Mouse (Mus musculus): ENCODE results near the gene Cdh11. TPM values are rescaled to one million over a fixed set of nuclear protein-coding genes. Genes with fewer than 3 reads are reported as not detected.

The Cdh11 gene
- total and polyA plus RNA-seq, 3 experiments = 0.13 to 0.17 TPM; not detected in 1

GRCm38 (mm10) chr8:102715956-102716355, 69.5 kb downstream of the Cdh11 start:
- no peaks in the 10 kb centered on the region for H3K79me2 ChIP-seq (replicated peaks; ENCODE audit: control insufficient read depth, extremely low read depth, insufficient read depth, poor library complexity, severe bottlenecking)
- TF ChIP-seq HCFC1 (IDR thresholded peaks at IDR 0.05; ENCODE audit: low read depth, low read length) (no peak), ZC3H11A (IDR thresholded peaks at IDR 0.05; ENCODE audit: low read depth, low read length) (no peak), BHLHE40 (IDR thresholded peaks at IDR 0.05; ENCODE audit: low read depth, low read length) (no peak), SMC3 (IDR thresholded peaks at IDR 0.05; ENCODE audit: low read depth, low read length) (no peak), ZNF384 (IDR thresholded peaks at IDR 0.05; ENCODE audit: low read depth, low read length) (no peak), E2F4 (IDR thresholded peaks at IDR 0.05; ENCODE audit: insufficient replicate concordance, low read depth, low read length) (no peak)
- no peaks in the 10 kb centered on the region for H3K36me3 ChIP-seq (replicated peaks in 1 of 2; ENCODE audit: control insufficient read depth in 1 of 2, insufficient read depth in 1 of 2, low read length in 1 of 2)
- no peak for DNase-seq (ENCODE audit: extremely low read depth)
- H3K4me2 ChIP-seq (ENCODE audit: insufficient read depth, low read depth, poor library complexity, severe bottlenecking) = no peak overlapping the region
- H3K9ac ChIP-seq (ENCODE audit: insufficient read depth, low read depth) = no peak overlapping the region
- peaks cover 52% of the 10 kb centered on the region for H3K9me3 ChIP-seq (replicated peaks; ENCODE audit: low read length)
- dilution Hi-C loops (cut with MboI; ENCODE audit: extremely low pct_ligation_motif_present, extremely low pct_unique_long_range_greater_than_20kb, low sequenced_read_pairs) = no loop called here
- in situ Hi-C loops (cut with MboI; ENCODE audit: low pct_ligation_motif_present, low pct_unique_long_range_greater_than_20kb, low sequenced_read_pairs) = no loop called here
- no peak overlapping the region for H3K4me3 ChIP-seq (replicated peaks in 1 of 3; ENCODE audit: low read depth in 2 of 3, low read length in 2 of 3, poor library complexity in 1 of 3)
- H3K27me3 ChIP-seq (replicated peaks) = no peaks in the 10 kb centered on the region
- H3K27ac ChIP-seq (ENCODE audit: insufficient read depth, low read depth) = no peak overlapping the region
- no peaks in the 10 kb centered on the region for H3K4me1 ChIP-seq (ENCODE audit: control insufficient read depth in 1 of 2, insufficient read depth in 2 of 2)

GRCm38 (mm10) chr8:102707305-102707704, 78.1 kb downstream of the Cdh11 start:
- H3K9me3 ChIP-seq (replicated peaks; ENCODE audit: low read length) = peaks cover 49% of the 10 kb centered on the region
- TF ChIP-seq ZMIZ1 (IDR thresholded peaks at IDR 0.05; ENCODE audit: low read depth, low read length) (no peak), SIN3A (IDR thresholded peaks at IDR 0.05; ENCODE audit: low read length) (no peak), SMC3 (IDR thresholded peaks at IDR 0.05; ENCODE audit: low read depth, low read length) (no peak), TCF12 (IDR thresholded peaks at IDR 0.05; ENCODE audit: low read depth, low read length) (no peak), CTCF (conservative IDR thresholded peaks at IDR 0.05 in 1 of 2, IDR thresholded peaks at IDR 0.05 in 1 of 2; ENCODE audit: low read depth in 2 of 2, low read length in 2 of 2) (no peak), PAX5 (IDR thresholded peaks at IDR 0.05; ENCODE audit: low read length) (no peak), ZKSCAN1 (IDR thresholded peaks at IDR 0.05; ENCODE audit: borderline replicate concordance, low read depth, low read length) (no peak), NELFE (IDR thresholded peaks at IDR 0.05; ENCODE audit: low read depth, low read length) (no peak), KAT2A (IDR thresholded peaks at IDR 0.05; ENCODE audit: insufficient replicate concordance, low read length) (no peak), ETS1 (conservative IDR thresholded peaks at IDR 0.05; ENCODE audit: low read depth, low read length) (no peak), ZC3H11A (IDR thresholded peaks at IDR 0.05; ENCODE audit: low read depth, low read length) (no peak), JUND (conservative IDR thresholded peaks at IDR 0.05; ENCODE audit: low read depth, low read length) (no peak), IRF4 (IDR thresholded peaks at IDR 0.05; ENCODE audit: low read depth, low read length) (no peak)
- no peak overlapping the region for H3K4me3 ChIP-seq (replicated peaks in 1 of 3; ENCODE audit: low read depth in 2 of 3, low read length in 2 of 3, poor library complexity in 1 of 3)
- dilution Hi-C loops (cut with MboI; ENCODE audit: extremely low pct_ligation_motif_present, extremely low pct_unique_long_range_greater_than_20kb, low sequenced_read_pairs) = no loop called here
- in situ Hi-C loops (cut with MboI; ENCODE audit: low pct_ligation_motif_present, low pct_unique_long_range_greater_than_20kb, low sequenced_read_pairs) = no loop called here
- H3K4me1 ChIP-seq (ENCODE audit: control insufficient read depth in 1 of 2, insufficient read depth in 2 of 2) = no peaks in the 10 kb centered on the region
- H3K4me2 ChIP-seq (ENCODE audit: insufficient read depth, low read depth, poor library complexity, severe bottlenecking) = no peak overlapping the region
- no peak overlapping the region for H3K9ac ChIP-seq (ENCODE audit: insufficient read depth, low read depth)
- H3K27me3 ChIP-seq (replicated peaks) = no peaks in the 10 kb centered on the region
- no peaks in the 10 kb centered on the region for H3K36me3 ChIP-seq (replicated peaks in 1 of 2; ENCODE audit: control insufficient read depth in 1 of 2, insufficient read depth in 1 of 2, low read length in 1 of 2)
- H3K79me2 ChIP-seq (replicated peaks; ENCODE audit: control insufficient read depth, extremely low read depth, insufficient read depth, poor library complexity, severe bottlenecking) = no peaks in the 10 kb centered on the region
- H3K27ac ChIP-seq (ENCODE audit: insufficient read depth, low read depth) = no peak overlapping the region
- DNase-seq (ENCODE audit: extremely low read depth) = no peak

All from CH12.LX (cell line).